Mouse (Mus musculus) limb, embryonic 14.5 days (tissue): ENCODE data around the gene Galnt9. TPM values are rescaled to one million over a fixed set of nuclear protein-coding genes. Genes with fewer than 3 reads are reported as not detected.
A peak's percentile ranks its signal among the peaks of the same experiment; 100 is the strongest.

Experiments
- ATAC-seq: fragments of 200-750 bp; cut with Nextera tagmentation; 2 replicates; pipeline ENCODE4 v1.8.0; 2017; ENCODE audit warnings: low read depth, moderate number of reproducible peaks, moderate TSS enrichment; ENCODE audit not compliant: low FRiP score
- DNase-seq: peaks from one replicate; pipeline ENCODE4 v3.0.0-alpha.2; 2015; ENCODE audit warnings: low spot score
- H3K27ac ChIP-seq: fragments of 300-500 bp; sonication (generic); replicated peaks from 2 replicates; pipeline ENCODE4 v1.5.1; 2014; ENCODE audit warnings: low read depth, mild to moderate bottlenecking, low read length, moderate library complexity, mixed read lengths
- H3K27me3 ChIP-seq: fragments of 300-500 bp; sonication (generic); 2 replicates; pipeline ENCODE4 v1.6.1; 2014; ENCODE audit warnings: low read length, mixed read lengths; ENCODE audit not compliant: control insufficient read depth, insufficient read depth
- H3K36me3 ChIP-seq: fragments of 300-500 bp; sonication (generic); 2 replicates; pipeline ENCODE4 v1.6.1; 2014; ENCODE audit warnings: mild to moderate bottlenecking, low read length, moderate library complexity, mixed read lengths; ENCODE audit not compliant: control insufficient read depth, insufficient read depth
- H3K4me1 ChIP-seq: fragments of 300-500 bp; sonication (generic); 2 replicates; pipeline ENCODE4 v1.6.1; 2014; ENCODE audit warnings: antibody characterized with exemption, low read length, mixed read lengths; ENCODE audit not compliant: control insufficient read depth, insufficient read depth
- H3K4me2 ChIP-seq: fragments of 300-500 bp; sonication (generic); replicated peaks from 2 replicates; pipeline ENCODE4 v1.6.1; 2014; ENCODE audit warnings: low read depth, mild to moderate bottlenecking, low read length, moderate library complexity; ENCODE audit not compliant: severe bottlenecking
- H3K4me3 ChIP-seq: fragments of 300-500 bp; sonication (generic); replicated peaks from 2 replicates; pipeline ENCODE4 v1.5.1; 2014; ENCODE audit warnings: low read length
- H3K9ac ChIP-seq: fragments of 300-500 bp; sonication (generic); 2 replicates; pipeline ENCODE4 v1.6.1; 2014; ENCODE audit warnings: mild to moderate bottlenecking, low read depth, low read length, moderate library complexity; ENCODE audit not compliant: severe bottlenecking
- H3K9me3 ChIP-seq: fragments of 300-500 bp; sonication (generic); 2 replicates; pipeline ENCODE4 v1.6.1; 2016; ENCODE audit warnings: low read length; ENCODE audit not compliant: control insufficient read depth
- POLR2A ChIP-seq: fragments of 200-500 bp; IDR thresholded peaks from 2 replicates; pipeline ENCODE4 v1.8.0; 2012; ENCODE audit warnings: inconsistent platforms, mild to moderate bottlenecking, moderate library complexity, borderline replicate concordance; ENCODE audit not compliant: insufficient read depth, insufficient read length; ENCODE audit errors: extremely low read depth
- WGBS: fragments of 180-500 bp; shearing (Covaris S2); extraction: QIAGEN DNeasy Blood & Tissue Kit; methylation state at CpG from one replicate; pipeline ENCODE4 v1.1.7; 2014; 5-methylcytosine and 5-hydroxymethylcytosine counted together
- polyA plus RNA-seq, 2 experiments: library from polyadenylated mRNA; depleted of rRNA in 1 of 2; stranded (reverse) in 1 of 2; unstranded in 1 of 2; fragments of >200 nt; fragmentation: Nextera tagmentation in 1 of 2; extraction: Ambion mirVana in 1 of 2; gene quantifications; 2 replicates each; pipeline versions ENCODE4 v1.2.1 to v1.2.3; 2012 to 2014

Gene Galnt9
- polyA plus RNA-seq (2012; rRNA removed) (1.7 and 2.3 TPM in 2 replicates), polyA plus RNA-seq (2014; fragmentation: Nextera tagmentation; extraction: Ambion mirVana) (2.0 and 2.6 TPM in 2 replicates)

DNA sequence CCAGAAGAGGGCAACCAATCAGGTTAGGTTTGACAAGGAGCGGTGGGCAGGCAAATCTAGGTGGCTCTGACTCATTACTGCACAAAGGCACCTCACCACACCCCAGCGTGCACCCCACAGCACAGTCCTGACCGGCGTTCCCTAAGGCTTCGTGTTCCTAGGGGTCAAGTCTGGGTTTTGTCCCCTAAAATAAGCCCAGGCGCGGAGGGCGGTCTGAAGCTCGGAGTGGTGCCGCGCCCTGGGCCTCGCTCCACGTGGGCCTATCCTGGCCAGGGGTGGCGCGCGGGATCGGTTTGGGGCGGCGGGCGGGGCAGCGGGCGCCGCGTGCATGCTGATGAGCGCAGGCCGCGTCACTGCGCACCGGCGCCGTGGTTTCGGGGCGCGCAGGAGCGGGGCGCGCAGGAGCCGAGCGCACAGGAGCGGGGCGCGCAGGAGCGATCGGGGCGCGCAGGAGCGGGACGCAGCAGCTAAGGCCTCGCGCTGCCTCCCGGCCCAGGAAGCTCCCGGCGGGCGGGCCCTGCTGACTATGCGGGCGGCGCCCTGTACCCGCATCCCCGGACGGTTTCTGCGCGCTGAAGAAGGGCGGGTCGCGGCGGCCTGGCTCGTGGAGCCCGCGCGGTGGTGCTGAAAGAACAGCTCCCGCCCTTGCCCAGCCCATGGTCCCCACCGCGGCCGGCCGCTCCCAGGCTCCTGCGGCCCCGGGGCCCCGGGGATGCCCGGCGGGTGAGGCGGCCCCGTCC, at the start of gene Galnt9:
Galnt9 (plus strand) TSS at position 405 of the 740 bp plus-strand sequence.
- WGBS, result 3% methylated on average over 57 of the region's 82 CpGs
- Histone ChIP-seq H3K4me1 (0 out of 2 replicates have a peak, but pooled peaks cover 7% of the 10 kb centered on the region), H3K4me2 (peak within 1 kb of the TSS; percentile 73), H3K27me3 (peaks cover 38% of the 10 kb centered on the region), H3K27ac (no peak within 1 kb of the TSS), H3K9me3 (no peaks in the 10 kb centered on the region), H3K36me3 (no peaks in the 10 kb centered on the region), H3K9ac (no peak within 1 kb of the TSS), H3K4me3 (peak within 1 kb of the TSS; percentile 42)
- ATAC-seq (peak; percentile 75; the same call in 1 of the 2 replicates), DNase-seq (peak; percentile 59)
- TF ChIP-seq POLR2A, result no peak

DNA sequence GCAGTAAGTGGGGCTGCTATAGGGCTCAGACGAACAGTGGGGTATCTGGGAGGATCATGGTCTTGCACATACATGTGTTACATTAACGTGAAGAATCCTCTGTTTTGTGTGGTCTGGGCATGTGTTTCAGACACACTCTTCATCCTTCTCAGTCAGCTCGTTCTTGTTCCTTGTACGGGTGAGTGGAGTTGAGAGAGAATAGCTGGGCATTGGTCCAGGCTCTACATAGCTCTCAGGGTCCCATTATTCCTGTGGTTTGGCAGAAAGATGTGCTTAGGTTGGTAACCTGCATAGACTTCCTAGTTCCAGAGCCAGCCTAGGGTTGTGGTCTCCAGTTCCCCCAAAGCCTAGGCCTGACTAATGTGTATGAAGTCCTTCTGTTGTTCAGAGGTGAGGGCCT, 49.8 kb upstream of the Galnt9 start:
- Histone ChIP-seq H3K36me3 (no peaks in the 10 kb centered on the region), H3K27ac (no peak overlapping the region), H3K4me3 (no peak overlapping the region), H3K4me1 (peaks cover 3% of the 10 kb centered on the region), H3K27me3 (no peaks in the 10 kb centered on the region), H3K9ac (0 out of 2 replicates have a peak overlapping the region, but pooled peaks have one; percentile 16), H3K4me2 (no peak overlapping the region), H3K9me3 (no peaks in the 10 kb centered on the region)
- TF ChIP-seq POLR2A, result no peak
- DNase-seq (peak; percentile 47), ATAC-seq (0 out of 2 replicates have a peak, but pooled peaks have one; percentile 27)
- 47% methylated on average over 4 of the region's 4 CpGs for WGBS

DNA sequence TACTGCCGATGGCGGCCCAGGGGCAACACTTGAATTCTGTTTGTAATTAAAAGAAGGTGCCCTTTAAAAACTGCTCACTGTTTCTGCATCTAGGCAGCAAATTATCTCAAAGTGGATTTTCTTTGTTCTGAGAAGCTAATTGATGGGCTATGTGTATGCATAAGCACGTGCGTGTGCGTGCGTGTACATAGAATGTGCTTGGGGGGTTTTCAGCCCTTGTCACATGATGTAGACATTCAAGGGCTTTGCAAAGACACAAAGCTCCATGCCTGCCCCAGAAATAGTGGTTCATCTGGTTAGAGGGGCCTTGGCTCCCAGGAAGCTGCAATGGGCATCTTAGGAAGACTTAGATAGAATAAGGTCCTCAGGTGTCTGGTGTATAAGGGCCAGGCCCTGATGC, 49.1 kb upstream of the Galnt9 start:
- H3K9ac ChIP-seq, result no peak overlapping the region
- no peaks in the 10 kb centered on the region for H3K36me3 ChIP-seq
- H3K4me2 ChIP-seq, result no peak overlapping the region
- no peaks in the 10 kb centered on the region for H3K27me3 ChIP-seq
- H3K4me3 ChIP-seq, result no peak overlapping the region
- DNase-seq (no peak), ATAC-seq (no peak)
- H3K9me3 ChIP-seq, result no peaks in the 10 kb centered on the region
- H3K4me1 ChIP-seq, result peaks cover 3% of the 10 kb centered on the region
- no peak for TF ChIP-seq POLR2A
- no peak overlapping the region for H3K27ac ChIP-seq
- WGBS, result 65% methylated on average over 6 of the region's 6 CpGs

DNA sequence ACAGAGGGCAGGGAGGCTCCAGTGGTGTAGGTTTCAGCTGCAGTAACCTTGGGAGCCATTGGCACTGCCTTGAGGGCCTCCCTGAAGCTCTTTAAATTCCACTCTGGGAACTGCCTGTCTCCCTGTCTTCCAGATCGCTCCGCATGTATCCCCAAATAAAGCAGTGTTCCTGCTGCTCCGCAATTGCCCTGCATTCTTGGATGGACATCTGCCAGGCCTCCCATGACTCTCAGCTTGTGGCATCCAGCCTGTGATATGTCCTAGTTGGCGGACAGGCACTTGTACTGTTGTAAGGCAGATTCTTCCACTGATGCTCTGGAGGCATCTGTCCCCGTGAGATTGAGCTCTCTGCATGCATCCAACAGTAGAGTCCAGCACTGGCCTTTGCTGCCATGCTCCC, 46.6 kb upstream of the Galnt9 start:
- no peak overlapping the region for H3K4me3 ChIP-seq
- no peak overlapping the region for H3K9ac ChIP-seq
- ATAC-seq, result no peak
- no peak for TF ChIP-seq POLR2A
- no peaks in the 10 kb centered on the region for H3K36me3 ChIP-seq
- H3K4me1 ChIP-seq, result peaks cover 3% of the 10 kb centered on the region
- WGBS, result 79% methylated on average over 5 of the region's 5 CpGs
- H3K9me3 ChIP-seq, result no peaks in the 10 kb centered on the region
- H3K27ac ChIP-seq, result no peak overlapping the region
- no peak overlapping the region for H3K4me2 ChIP-seq
- DNase-seq, result no peak
- no peaks in the 10 kb centered on the region for H3K27me3 ChIP-seq

DNA sequence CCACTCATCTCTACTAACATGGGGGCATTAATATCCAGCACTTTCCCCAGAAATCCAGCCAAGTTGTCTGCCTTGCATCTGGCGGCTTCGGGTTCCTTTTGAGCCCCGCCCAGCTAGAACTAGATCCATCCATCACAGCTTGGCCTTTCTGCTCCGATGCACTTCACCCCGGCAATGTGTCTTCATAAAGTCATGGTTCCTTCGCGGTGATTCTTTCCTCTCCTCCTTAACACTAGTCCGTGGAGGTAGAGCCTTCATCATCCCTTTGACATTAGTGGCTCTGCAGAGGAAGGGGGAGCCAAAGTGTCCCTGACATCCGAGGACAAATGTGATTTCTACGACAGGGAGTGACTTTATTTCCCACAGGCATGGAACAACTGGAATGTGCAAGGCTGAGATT, 46.1 kb upstream of the Galnt9 start:
- Histone ChIP-seq H3K4me2 (no peak overlapping the region), H3K27ac (no peak overlapping the region), H3K9me3 (no peaks in the 10 kb centered on the region), H3K9ac (no peak overlapping the region), H3K36me3 (no peaks in the 10 kb centered on the region), H3K4me3 (no peak overlapping the region), H3K27me3 (no peaks in the 10 kb centered on the region), H3K4me1 (peaks cover 3% of the 10 kb centered on the region)
- TF ChIP-seq POLR2A, result no peak
- DNase-seq, result no peak
- ATAC-seq, result no peak
- 49% methylated on average over 10 of the region's 10 CpGs for WGBS

DNA sequence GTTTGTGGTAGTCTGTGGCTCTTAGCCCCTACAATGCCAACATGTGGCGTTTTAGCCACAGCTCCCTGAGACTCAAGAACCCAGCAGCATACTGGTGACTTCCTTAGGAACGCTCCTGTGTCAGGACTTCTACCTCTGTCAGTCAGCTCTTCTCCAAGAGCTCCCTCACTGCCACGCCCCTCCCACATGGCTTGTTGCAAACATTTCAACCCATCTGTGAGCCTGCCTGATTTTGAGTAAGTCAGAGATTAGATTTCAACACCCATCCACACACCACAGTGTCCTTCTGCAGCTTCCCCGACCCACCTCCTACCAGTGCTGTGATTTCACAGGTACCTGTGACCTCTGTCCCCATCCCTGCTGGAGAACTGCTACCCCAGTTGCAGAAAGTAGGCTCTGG, 43.9 kb upstream of the Galnt9 start:
- 39% methylated on average over 4 of the region's 4 CpGs for WGBS
- Histone ChIP-seq H3K4me3 (no peak overlapping the region), H3K27ac (no peak overlapping the region), H3K9ac (no peak overlapping the region), H3K9me3 (no peaks in the 10 kb centered on the region), H3K36me3 (no peaks in the 10 kb centered on the region), H3K4me1 (no peaks in the 10 kb centered on the region), H3K4me2 (no peak overlapping the region), H3K27me3 (no peaks in the 10 kb centered on the region)
- DNase-seq (no peak), ATAC-seq (no peak)
- no peak for TF ChIP-seq POLR2A
